Mouse (Mus musculus) thymus, postnatal 10 days (tissue): ENCODE measurements around the gene Trappc1.

Experiments used
- DNase-seq, 2 experiments: peaks; one replicate each; pipeline ENCODE4 v3.0.0; 2021; ENCODE audit warnings: low spot score in 2 of 2

The Trappc1 gene

DNA sequence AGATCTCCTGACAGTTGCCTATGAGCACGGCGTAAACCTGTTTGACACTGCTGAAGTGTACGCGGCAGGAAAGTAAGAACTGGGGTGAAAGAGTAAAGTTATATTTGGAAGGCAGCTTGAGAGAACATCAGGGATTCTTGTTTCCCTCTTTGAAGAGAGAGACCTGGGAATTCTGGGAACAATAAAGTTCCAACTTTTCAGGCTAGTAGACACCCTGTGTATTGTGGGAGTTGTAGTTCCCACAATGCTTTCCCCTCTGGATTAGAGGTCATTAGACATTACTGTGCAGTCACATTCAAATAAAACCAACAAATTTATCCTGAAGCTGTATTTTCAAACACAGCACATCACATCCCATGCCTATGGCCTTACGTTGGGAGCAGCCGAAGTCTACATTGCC is 4.7 kb downstream of the Trappc1 start:
- DNase-seq: no peak

GRCm38 (mm10) chr11:69331152-69331551 is 7.4 kb downstream of the Trappc1 start:
- no peak for DNase-seq

- peak; percentile 66 to 76 for DNase-seq
Observed at GRCm38 (mm10) chr11:69331929-69332405, 8.2 kb downstream of the Trappc1 start.

DNA sequence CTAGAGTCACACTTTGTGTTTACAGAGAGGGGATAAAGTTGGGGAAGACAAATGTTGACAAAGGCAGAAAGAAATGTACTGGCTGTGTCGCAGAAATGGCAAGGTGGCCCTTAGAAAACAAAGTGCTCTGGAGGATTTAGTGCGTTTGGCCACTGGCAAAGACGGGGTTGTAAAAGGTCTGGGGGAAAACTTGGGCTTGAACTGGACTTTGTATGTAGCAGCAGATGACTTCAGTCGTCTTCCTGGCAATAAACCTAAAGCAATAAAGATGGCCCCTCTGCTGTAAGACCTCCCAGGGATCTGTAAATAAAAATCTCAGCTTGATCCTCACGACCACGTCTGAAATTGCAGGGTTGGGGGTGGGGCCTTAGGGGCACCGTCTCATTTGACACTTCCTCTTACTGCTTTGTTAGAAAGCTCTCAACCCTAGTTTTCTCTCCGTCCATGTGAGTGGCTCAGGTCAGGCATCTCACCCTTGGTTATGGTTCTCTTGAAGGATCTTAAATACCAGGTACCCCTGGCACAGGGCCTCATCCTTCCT is 9.0 kb downstream of the Trappc1 start:
- DNase-seq: no peak

- no peak for DNase-seq
Observed at GRCm38 (mm10) chr11:69333922-69334321, 10.1 kb downstream of the Trappc1 start.

DNA sequence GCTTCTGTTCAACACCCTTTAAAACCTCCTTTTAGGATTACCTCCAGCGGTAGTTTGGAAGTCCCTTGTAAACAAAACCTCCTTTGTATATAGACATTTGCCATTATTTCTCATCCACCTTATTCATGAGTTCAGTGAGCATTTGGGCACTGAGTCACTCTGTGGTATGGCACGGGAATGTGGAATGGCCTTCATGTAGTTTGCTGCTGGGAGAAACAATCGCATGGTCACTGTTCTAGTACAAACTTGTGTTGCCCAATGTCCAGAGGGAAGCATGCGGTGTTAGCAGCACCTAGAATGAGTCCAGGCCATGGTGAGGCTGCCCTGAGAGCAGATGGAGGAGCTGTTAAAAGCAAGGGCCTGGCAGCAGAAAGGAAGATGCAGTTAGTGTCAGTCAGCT is 11.0 kb downstream of the Trappc1 start:
- no peak for DNase-seq

- peak; percentile 51 to 68 for DNase-seq
Observed at GRCm38 (mm10) chr11:69340161-69341131, 16.7 kb downstream of the Trappc1 start, which contains the start of gene Rnf227. Gene Rnf227, plus strand, starts transcription at chr11:69340461.

DNA sequence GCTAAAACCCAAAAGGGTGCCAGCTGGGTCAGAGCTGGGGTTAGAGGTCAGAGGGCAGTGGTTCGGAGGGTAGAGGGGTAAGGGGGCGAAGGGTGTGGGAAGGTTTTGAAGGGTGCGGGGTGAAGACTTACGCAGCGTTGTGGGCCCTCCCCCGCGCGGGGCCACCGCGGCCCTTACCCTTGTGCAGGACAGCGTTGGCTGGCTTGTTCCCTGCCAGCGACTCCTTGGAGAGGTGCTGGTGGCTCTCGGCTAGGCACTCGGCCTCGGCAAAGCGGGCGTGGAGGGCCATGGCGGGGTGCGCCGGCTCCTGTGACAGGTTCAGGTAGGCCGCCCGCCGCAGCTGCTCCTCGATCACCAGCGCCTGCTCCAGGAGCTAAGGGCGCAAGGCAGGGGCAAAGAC is 22.7 kb downstream of the Trappc1 start:
- DNase-seq: no peak

- DNase-seq: no peak
Observed at GRCm38 (mm10) chr11:69356544-69356943, 32.8 kb downstream of the Trappc1 start.

GRCm38 (mm10) chr11:69357690-69358089 is 33.9 kb downstream of the Trappc1 start:
- no peak for DNase-seq

DNA sequence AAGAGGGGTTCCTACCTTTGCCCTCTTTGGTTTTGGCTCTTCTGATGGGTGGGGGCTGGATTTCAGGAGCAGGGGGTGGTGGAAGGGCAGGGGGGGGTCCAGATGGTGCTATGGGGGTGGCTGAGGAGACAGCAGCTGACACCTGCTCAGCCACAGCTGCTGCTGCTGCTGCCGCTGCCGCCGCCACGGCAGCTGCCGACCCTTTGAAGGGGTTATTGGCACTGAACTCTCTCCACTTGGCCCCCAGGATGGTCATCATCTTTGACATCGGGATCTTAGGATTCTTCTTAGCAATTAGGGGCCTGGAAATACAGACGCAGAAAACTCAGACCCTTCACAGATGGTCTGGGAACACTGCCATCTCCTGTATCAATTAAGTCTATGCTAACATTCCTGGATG is 38.2 kb downstream of the Trappc1 start:
- no peak for DNase-seq

GRCm38 (mm10) chr11:69362479-69362878 is 38.7 kb downstream of the Trappc1 start:
- DNase-seq: no peak

DNA sequence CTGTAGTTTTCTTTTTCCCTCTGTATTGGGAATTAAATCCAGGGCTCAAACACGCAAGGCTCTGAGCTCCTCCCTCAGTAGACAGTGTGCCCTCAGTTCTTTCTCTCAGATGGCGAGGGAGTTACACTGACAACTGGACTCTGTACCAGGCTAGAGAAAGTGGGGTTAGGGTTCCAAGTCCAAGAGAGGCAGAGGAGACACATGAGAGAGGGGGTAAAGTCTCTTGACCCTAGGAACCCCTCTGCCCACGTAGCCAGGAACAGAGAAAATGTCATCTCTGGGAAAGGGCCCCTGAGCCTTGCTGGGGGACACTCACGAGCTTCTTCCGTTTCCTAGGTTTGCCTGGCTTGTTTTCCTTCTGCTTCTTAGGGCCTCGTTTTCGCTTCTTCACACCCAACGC is 40.6 kb downstream of the Trappc1 start:
- DNase-seq: no peak

DNA sequence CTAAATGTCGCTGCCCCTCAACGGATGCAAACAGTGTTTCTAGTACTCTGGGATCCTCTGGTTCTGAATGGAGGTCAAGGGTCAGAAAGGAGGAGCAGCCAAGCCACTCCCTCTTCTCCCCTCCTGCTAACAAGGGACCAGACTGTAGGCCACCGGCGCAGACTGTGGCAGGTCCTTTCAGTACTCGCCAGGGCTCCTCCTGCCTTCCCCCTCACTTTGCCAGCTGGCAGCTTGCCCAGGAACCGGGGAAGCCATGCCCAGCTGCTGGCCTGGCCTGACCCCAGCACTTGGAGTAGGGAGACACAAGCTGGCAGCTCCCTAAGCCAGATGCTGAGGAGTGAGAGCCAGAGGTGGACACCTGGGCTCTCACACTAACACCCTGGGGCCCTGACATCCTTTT is 41.1 kb downstream of the Trappc1 start:
- no peak for DNase-seq

- DNase-seq: no peak
Observed at GRCm38 (mm10) chr11:69365722-69366121, 41.9 kb downstream of the Trappc1 start.

GRCm38 (mm10) chr11:69366157-69366854 is 42.5 kb downstream of the Trappc1 start:
- peak; percentile 71 to 75 for DNase-seq

GRCm38 (mm10) chr11:69366855-69367615 is 43.3 kb downstream of the Trappc1 start:
- DNase-seq: peak; percentile 30 to 41

GRCm38 (mm10) chr11:69367616-69368355 is 44.0 kb downstream of the Trappc1 start:
- DNase-seq: no peak

DNA sequence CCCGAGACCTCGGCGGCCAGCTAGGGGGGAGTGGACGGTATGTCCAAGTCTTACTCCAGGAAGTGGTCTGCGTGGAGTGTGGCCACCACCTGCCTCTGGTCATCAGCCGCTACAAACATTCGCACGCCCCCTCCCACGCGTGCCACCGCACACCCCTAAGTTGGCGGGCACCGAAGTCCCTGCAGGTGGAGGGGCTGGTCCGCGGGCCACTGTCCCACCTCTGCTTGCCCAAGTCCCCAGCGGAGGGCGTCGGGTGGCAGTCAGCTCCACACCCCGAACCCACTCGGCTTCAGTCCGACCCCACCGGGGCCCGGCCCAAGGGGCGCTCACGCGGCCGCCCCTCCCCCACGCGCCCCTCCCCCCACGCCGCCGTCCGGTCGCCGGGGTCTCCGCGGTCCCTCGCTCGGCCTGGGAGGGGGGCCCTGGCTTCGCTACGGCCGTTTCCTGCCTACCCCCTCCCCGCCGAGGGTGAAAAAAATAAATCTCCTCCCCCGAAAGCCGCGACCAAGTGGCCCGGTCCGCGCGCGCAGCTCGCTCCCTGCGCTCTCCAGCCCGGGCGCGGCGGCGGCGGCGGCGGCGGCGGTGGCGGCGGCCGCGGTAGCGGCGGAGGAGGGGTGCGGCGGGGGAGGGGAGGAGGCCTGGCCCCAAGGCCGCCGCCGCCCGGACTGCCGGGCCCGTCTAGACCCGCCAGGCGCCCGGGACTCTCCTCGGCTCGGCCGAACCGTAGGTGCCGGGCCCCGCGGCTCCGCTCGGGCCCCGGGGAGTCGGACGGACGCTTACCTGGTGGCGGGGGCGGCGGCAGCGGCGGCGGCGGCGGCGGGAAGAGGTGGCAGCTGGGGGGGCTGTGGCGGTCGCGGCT is 44.8 kb downstream of the Trappc1 start:
- peak; percentile 22 to 41 for DNase-seq
